Mouse (Mus musculus): Measurements from ENCODE around the gene H1foo. TPM values are rescaled to one million over a fixed set of nuclear protein-coding genes. Genes with fewer than 3 reads are reported as not detected.

H1foo gene
- polyA plus RNA-seq, 1 experiment from 2014 or later, result not detected

DNA sequence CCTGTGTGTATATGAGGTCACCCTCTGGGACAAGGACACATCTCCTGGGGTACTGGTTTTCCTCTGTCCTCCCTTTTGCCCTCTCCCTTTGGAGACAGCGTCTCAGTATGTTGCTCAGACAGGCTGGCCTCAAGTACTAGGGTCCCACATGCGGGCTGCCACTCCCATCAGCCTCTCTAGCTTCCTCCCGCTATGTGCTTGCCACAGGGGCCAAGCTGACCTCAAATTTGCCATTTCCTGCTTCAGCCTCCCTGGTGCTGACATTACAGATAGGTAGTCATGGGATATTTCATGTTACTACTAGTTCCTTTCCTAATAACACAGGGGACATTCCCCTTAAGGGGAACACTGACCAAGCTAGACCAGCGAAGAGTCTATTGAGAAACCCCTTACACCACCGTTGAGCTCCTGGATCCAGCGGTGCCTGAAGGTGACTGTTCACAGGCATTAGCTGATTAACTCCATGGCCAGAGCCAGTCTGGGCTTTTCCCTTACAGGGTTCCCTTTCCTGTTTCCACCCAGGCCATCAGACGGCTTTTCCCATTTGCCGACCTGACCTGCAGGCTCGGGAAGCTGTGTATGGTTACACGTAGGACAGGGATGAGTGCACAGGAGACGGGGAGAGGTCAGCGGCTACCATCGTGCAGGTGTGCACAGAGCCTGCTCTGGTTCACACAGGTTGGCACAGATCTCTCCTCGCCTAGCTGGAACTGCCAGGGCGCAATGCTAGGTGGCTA, 28.6 kb downstream of the H1foo start:
- no peaks in the 10 kb centered on the region for H3K36me3 ChIP-seq (replicated peaks; ENCODE audit: control insufficient read depth, insufficient read depth, low read depth, low read length)
- ATAC-seq (replicated peaks; ENCODE audit: insufficient number of reproducible peaks, low FRiP score, low TSS enrichment, low read depth), result no peak
- 82% methylated on average over 15 of the region's 15 CpGs for WGBS
- no peaks in the 10 kb centered on the region for H3K9me3 ChIP-seq (replicated peaks; ENCODE audit: control insufficient read depth, low read length)
- no peak overlapping the region for H3K4me3 ChIP-seq (ENCODE audit: low read depth, low read length)
- no peak overlapping the region for H3K27ac ChIP-seq (replicated peaks; ENCODE audit: low read depth, low read length)
- no peak for DNase-seq (ENCODE audit: low spot score)
- no peak overlapping the region for H3K4me2 ChIP-seq (ENCODE audit: low read depth, low read length)
- peaks cover 8% of the 10 kb centered on the region for H3K4me1 ChIP-seq (ENCODE audit: control insufficient read depth, insufficient read depth, low read length)
- no peaks in the 10 kb centered on the region for H3K27me3 ChIP-seq (ENCODE audit: control insufficient read depth, insufficient read depth, low read length)
- H3K9ac ChIP-seq (replicated peaks; ENCODE audit: low read length), result no peak overlapping the region

DNA sequence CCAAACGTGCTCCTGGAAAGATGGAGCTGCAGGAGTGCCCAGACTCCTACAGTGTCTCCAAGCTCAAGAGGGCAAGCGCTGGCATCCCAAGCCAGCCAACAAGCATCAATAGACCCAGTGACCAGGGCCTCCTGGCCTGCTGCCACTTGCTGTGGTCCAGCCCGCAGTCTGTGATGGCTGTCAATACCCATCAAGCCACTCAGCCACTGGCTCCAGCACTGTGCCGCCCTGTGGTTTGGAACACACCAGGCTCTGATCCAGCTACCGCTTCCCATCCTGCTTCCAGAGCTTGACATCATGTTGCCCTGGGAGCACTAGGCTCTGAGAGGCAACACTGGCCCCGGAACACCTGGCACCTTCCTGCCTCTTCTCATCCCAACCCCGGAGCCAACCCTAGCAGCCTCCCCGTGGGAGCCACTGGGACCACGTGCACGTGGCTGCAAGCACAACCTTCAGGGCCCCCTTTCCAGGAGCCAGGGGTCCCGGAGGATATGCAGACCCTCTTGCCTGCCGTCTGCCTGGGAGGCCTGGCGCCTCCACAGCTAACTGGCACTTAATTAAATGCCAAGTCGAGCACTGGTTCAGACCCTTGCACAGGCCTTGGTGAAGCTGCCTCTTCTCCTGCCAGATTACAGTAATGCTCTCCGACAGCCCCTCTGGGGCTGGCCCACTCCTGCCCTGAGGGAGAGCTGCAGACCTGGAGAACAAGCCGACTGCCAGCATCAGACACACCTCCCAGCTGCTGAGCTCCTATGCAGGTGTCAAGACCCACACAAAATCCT, 29.3 kb downstream of the H1foo start:
- Histone ChIP-seq H3K27me3 (ENCODE audit: control insufficient read depth, insufficient read depth, low read length) (no peaks in the 10 kb centered on the region), H3K9ac (replicated peaks; ENCODE audit: low read length) (no peak overlapping the region), H3K4me2 (ENCODE audit: low read depth, low read length) (no peak overlapping the region), H3K9me3 (replicated peaks; ENCODE audit: control insufficient read depth, low read length) (no peaks in the 10 kb centered on the region), H3K4me1 (ENCODE audit: control insufficient read depth, insufficient read depth, low read length) (peaks cover 4% of the 10 kb centered on the region), H3K27ac (replicated peaks; ENCODE audit: low read depth, low read length) (no peak overlapping the region), H3K4me3 (ENCODE audit: low read depth, low read length) (no peak overlapping the region), H3K36me3 (replicated peaks; ENCODE audit: control insufficient read depth, insufficient read depth, low read depth, low read length) (no peaks in the 10 kb centered on the region)
- ATAC-seq (replicated peaks; ENCODE audit: insufficient number of reproducible peaks, low FRiP score, low TSS enrichment, low read depth) (no peak), DNase-seq (ENCODE audit: low spot score) (no peak)
- WGBS, result 80% methylated on average over 16 of the region's 16 CpGs

DNA sequence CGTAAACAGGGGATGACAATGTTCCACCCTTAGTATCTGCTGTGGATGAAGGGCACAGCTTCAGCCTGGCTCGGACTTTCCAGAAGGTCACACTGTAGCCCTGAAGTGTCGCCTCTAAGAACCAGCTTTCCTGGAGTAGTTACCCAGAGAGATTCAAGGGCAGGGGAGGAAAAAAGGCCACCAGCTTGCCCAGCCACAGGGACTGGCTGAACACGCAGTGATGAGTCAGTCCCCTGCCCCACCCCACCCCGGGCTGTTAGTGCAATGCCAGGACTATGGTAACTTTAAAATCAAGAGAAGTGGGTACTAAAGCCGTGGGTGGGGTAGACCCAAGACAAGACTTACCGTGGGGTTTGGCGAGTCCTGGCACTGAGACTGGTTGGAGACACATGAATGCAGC, 30.9 kb downstream of the H1foo start:
- Histone ChIP-seq H3K4me3 (ENCODE audit: low read depth, low read length) (no peak overlapping the region), H3K9ac (replicated peaks; ENCODE audit: low read length) (no peak overlapping the region), H3K9me3 (replicated peaks; ENCODE audit: control insufficient read depth, low read length) (no peaks in the 10 kb centered on the region), H3K36me3 (replicated peaks; ENCODE audit: control insufficient read depth, insufficient read depth, low read depth, low read length) (no peaks in the 10 kb centered on the region), H3K4me1 (ENCODE audit: control insufficient read depth, insufficient read depth, low read length) (peaks cover 4% of the 10 kb centered on the region), H3K27me3 (ENCODE audit: control insufficient read depth, insufficient read depth, low read length) (no peaks in the 10 kb centered on the region), H3K27ac (replicated peaks; ENCODE audit: low read depth, low read length) (no peak overlapping the region), H3K4me2 (ENCODE audit: low read depth, low read length) (no peak overlapping the region)
- DNase-seq (ENCODE audit: low spot score) (no peak), ATAC-seq (replicated peaks; ENCODE audit: insufficient number of reproducible peaks, low FRiP score, low TSS enrichment, low read depth) (no peak)
- WGBS, result 90% methylated on average over 8 of the region's 8 CpGs

DNA sequence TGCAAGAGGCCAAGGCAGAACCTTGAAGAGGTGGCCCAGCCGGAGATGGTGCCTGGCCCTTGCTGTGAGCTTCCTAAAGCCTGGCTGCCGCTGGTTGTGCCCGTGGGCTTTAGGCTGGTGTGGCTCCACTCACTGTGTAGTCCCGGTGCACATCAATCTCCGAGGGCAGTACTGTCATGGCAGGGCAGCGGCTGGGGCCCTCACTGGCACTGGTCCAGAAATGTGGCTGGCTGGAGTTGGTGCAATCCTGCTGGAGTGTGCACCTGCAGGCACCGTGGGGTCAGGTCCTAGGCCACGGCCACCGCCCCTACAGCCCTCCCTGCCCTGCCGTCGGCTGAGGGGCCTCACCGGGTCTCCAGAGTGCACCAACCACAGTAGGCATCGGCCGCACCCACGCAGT, 33.1 kb downstream of the H1foo start:
- Histone ChIP-seq H3K4me1 (ENCODE audit: control insufficient read depth, insufficient read depth, low read length) (no peaks in the 10 kb centered on the region), H3K4me3 (ENCODE audit: low read depth, low read length) (no peak overlapping the region), H3K27ac (replicated peaks; ENCODE audit: low read depth, low read length) (no peak overlapping the region), H3K27me3 (ENCODE audit: control insufficient read depth, insufficient read depth, low read length) (no peaks in the 10 kb centered on the region), H3K9me3 (replicated peaks; ENCODE audit: control insufficient read depth, low read length) (no peaks in the 10 kb centered on the region), H3K36me3 (replicated peaks; ENCODE audit: control insufficient read depth, insufficient read depth, low read depth, low read length) (no peaks in the 10 kb centered on the region), H3K4me2 (ENCODE audit: low read depth, low read length) (no peak overlapping the region), H3K9ac (replicated peaks; ENCODE audit: low read length) (no peak overlapping the region)
- WGBS, result 90% methylated on average over 15 of the region's 15 CpGs
- ATAC-seq (replicated peaks; ENCODE audit: insufficient number of reproducible peaks, low FRiP score, low TSS enrichment, low read depth) (no peak), DNase-seq (ENCODE audit: low spot score) (no peak)

DNA sequence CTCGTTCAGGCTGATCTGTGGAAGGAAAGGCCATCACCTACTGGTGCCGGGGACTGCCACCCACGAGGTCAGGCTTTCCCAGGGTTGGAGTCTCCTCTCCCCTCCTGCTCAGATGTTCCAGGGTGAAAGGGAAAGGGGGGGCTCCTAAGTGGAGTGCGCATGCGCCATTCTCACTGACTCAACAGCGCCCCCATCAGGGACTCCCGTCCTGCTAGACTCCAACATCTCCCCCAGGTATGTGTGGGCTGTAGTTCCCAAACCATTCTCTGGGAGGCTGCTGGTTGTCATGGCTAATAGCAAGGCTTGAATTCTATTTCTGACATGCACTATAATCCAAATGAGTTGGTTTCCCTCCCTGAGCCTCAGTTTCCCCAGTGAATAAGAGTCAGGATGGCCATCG, 33.9 kb downstream of the H1foo start:
- Histone ChIP-seq H3K27ac (replicated peaks; ENCODE audit: low read depth, low read length) (no peak overlapping the region), H3K4me1 (ENCODE audit: control insufficient read depth, insufficient read depth, low read length) (no peaks in the 10 kb centered on the region), H3K4me2 (ENCODE audit: low read depth, low read length) (no peak overlapping the region), H3K36me3 (replicated peaks; ENCODE audit: control insufficient read depth, insufficient read depth, low read depth, low read length) (no peaks in the 10 kb centered on the region), H3K9me3 (replicated peaks; ENCODE audit: control insufficient read depth, low read length) (no peaks in the 10 kb centered on the region), H3K4me3 (ENCODE audit: low read depth, low read length) (no peak overlapping the region), H3K27me3 (ENCODE audit: control insufficient read depth, insufficient read depth, low read length) (no peaks in the 10 kb centered on the region), H3K9ac (replicated peaks; ENCODE audit: low read length) (no peak overlapping the region)
- WGBS, result 60% methylated on average over 8 of the region's 8 CpGs
- ATAC-seq (replicated peaks; ENCODE audit: insufficient number of reproducible peaks, low FRiP score, low TSS enrichment, low read depth) (no peak), DNase-seq (ENCODE audit: low spot score) (no peak)

DNA sequence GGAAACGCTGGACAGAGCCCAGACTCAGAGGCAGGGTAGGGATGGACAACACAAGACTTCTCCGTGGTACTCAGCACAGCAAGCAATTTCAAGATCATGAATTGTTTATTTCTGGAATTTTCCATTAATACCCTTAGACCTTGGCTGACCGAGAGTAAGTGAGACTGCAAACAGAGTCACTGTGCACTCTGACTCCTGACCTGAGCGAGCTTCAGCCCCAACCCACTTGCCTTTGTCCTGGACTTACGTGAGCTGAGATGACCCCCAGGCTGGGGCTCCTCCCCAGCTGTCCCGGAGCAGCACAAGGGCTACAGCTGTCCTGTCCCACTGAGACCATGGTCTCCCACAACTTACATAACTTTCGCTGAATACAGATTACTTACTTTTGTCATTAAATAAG, 38.2 kb downstream of the H1foo start:
- H3K27me3 ChIP-seq (ENCODE audit: control insufficient read depth, insufficient read depth, low read length), result no peaks in the 10 kb centered on the region
- no peak overlapping the region for H3K9ac ChIP-seq (replicated peaks; ENCODE audit: low read length)
- no peaks in the 10 kb centered on the region for H3K9me3 ChIP-seq (replicated peaks; ENCODE audit: control insufficient read depth, low read length)
- ATAC-seq (replicated peaks; ENCODE audit: insufficient number of reproducible peaks, low FRiP score, low TSS enrichment, low read depth) (no peak), DNase-seq (ENCODE audit: low spot score) (no peak)
- no peak overlapping the region for H3K4me3 ChIP-seq (ENCODE audit: low read depth, low read length)
- 58% methylated on average over 7 of the region's 7 CpGs for WGBS
- no peak overlapping the region for H3K27ac ChIP-seq (replicated peaks; ENCODE audit: low read depth, low read length)
- peaks cover 2% of the 10 kb centered on the region; the same call in 1 of the 2 replicates for H3K4me1 ChIP-seq (ENCODE audit: control insufficient read depth, insufficient read depth, low read length)
- no peaks in the 10 kb centered on the region for H3K36me3 ChIP-seq (replicated peaks; ENCODE audit: control insufficient read depth, insufficient read depth, low read depth, low read length)
- H3K4me2 ChIP-seq (ENCODE audit: low read depth, low read length), result no peak overlapping the region

- Histone ChIP-seq H3K9ac (replicated peaks; ENCODE audit: low read length) (no peak overlapping the region), H3K9me3 (replicated peaks; ENCODE audit: control insufficient read depth, low read length) (no peaks in the 10 kb centered on the region), H3K36me3 (replicated peaks; ENCODE audit: control insufficient read depth, insufficient read depth, low read depth, low read length) (no peaks in the 10 kb centered on the region), H3K27ac (replicated peaks; ENCODE audit: low read depth, low read length) (no peak overlapping the region), H3K4me2 (ENCODE audit: low read depth, low read length) (no peak overlapping the region), H3K27me3 (ENCODE audit: control insufficient read depth, insufficient read depth, low read length) (no peaks in the 10 kb centered on the region), H3K4me1 (ENCODE audit: control insufficient read depth, insufficient read depth, low read length) (peaks cover 2% of the 10 kb centered on the region; the same call in 1 of the 2 replicates), H3K4me3 (ENCODE audit: low read depth, low read length) (no peak overlapping the region)
- DNase-seq (ENCODE audit: low spot score) (no peak), ATAC-seq (replicated peaks; ENCODE audit: insufficient number of reproducible peaks, low FRiP score, low TSS enrichment, low read depth) (no peak)
- WGBS, result 66% methylated on average over 12 of the region's 12 CpGs
These were observed 38.7 kb downstream of the H1foo start for GRCm38 (mm10) chr6:115983306-115984038.

DNA sequence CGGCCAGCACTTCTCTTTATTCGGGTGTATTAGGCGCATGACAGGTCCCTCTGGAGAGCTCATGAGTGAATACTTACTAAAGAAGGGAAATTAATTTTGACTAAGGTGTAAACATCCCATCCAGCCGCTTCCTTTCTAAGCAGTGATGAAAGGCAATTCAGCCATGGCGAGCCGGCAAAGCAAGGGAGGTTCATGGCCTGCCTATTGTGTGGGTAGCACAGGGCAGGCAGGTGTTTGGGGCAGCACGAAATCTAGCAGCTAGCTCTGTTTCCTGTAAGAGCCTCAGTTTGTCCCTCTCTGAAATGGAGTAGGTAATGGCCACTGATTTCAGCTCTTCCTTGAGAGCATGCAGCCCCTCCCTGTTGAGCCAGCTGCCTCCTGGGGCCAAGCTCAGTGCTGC, 39.8 kb downstream of the H1foo start:
- ATAC-seq (replicated peaks; ENCODE audit: insufficient number of reproducible peaks, low FRiP score, low TSS enrichment, low read depth) (no peak), DNase-seq (ENCODE audit: low spot score) (no peak)
- Histone ChIP-seq H3K4me3 (ENCODE audit: low read depth, low read length) (no peak overlapping the region), H3K27ac (replicated peaks; ENCODE audit: low read depth, low read length) (no peak overlapping the region), H3K4me2 (ENCODE audit: low read depth, low read length) (no peak overlapping the region), H3K27me3 (ENCODE audit: control insufficient read depth, insufficient read depth, low read length) (no peaks in the 10 kb centered on the region), H3K4me1 (ENCODE audit: control insufficient read depth, insufficient read depth, low read length) (peaks cover 2% of the 10 kb centered on the region; the same call in 1 of the 2 replicates), H3K36me3 (replicated peaks; ENCODE audit: control insufficient read depth, insufficient read depth, low read depth, low read length) (no peaks in the 10 kb centered on the region), H3K9ac (replicated peaks; ENCODE audit: low read length) (no peak overlapping the region), H3K9me3 (replicated peaks; ENCODE audit: control insufficient read depth, low read length) (no peaks in the 10 kb centered on the region)
- WGBS, result 68% methylated on average over 7 of the region's 7 CpGs
